Mouse (Mus musculus): ENCODE results near the gene Bend3.

GRCm38 (mm10) chr10:43541153-43541544, 62.5 kb downstream of the Bend3 start:
- no peak for TF ChIP-seq CTCF (IDR thresholded peaks at IDR 0.05; ENCODE audit: low read depth)
- TF ChIP-seq EP300 (optimal IDR thresholded peaks at IDR 0.05), result no peak

Measured in stomach, postnatal 0 days (tissue).